Mouse (Mus musculus): ENCODE results near the gene Tph1.
"Not testable (repeated sequence)": the region's sequence is repeated elsewhere in the genome, so short reads cannot be mapped to it uniquely, and the experiment has no call there.

Tph1 gene

DNA sequence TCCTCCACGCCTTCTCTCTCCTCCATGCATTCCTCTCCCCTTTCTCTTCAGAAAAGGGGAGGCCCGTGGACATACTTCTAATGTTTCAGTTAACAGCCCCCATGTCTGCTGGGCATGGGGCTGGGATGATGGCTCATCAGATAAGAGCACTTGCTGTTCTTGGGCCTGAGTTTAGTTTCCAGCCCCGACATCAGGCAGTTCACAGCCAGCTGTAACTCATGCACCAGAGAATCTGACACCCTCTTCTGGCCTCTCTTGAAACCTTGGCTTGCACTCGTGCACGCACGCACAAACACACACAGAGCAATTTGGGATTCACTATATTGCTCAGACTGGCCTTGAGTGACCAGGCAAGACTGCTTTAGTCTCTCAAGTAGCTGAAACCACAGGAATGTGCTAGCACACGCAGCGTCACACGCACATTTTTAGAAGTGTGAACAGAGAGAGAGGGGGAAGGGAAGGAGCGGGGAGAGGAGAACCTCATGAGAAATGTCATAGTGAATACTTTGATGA, at the start of gene Tph1:
Gene Tph1, minus strand, starts transcription at position 378 of the 513 bp plus-strand sequence.
- no peak for DNase-seq (ENCODE audit: extremely low spot score, low spot score)

DNA sequence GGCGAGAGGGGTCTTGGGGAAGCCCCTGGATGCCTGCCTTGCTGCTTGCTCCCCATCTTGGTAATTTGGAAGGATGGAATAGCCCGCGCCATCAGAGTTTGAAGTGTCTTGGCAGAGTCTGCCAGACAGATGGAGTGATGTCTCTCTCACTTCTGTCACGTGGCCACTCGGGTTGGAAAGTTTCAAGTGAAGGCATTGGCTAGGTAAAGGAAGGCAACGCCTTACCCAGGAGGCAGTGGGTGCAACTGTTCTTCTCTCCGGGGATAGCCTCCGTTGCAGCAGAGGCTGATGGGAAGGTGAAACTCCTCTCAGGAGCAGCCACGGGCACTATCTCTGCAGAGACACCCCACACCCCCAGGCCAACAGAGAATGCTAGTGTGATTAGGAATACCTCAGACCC, 48.1 kb upstream of the Tph1 start:
- no peak for DNase-seq (ENCODE audit: extremely low spot score, low spot score)

- no peak for DNase-seq (ENCODE audit: extremely low spot score, low spot score)
These were observed 47.2 kb upstream of the Tph1 start for GRCm38 (mm10) chr7:46719526-46719925.

GRCm38 (mm10) chr7:46718591-46719270, 46.4 kb upstream of the Tph1 start:
- no peak for DNase-seq (ENCODE audit: extremely low spot score, low spot score)

DNA sequence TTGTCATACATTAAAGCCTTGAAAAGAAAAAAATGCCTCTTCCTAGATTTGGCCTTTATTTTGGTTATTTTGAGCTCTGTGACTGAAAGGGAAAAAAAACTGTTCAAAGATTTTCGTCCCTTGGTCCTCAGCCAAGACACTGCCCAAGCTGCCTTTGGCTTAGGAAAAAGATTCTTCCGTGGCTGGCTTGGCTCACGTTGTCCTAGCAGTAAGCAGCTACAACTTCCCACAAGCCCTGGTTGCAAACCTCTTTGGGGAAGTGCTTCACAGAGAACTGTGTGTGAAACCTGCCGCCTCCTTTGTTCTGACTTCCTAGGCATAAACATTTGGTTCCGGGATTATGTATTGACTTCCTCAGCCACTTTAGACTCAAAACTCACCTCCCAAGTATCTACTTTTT, 44.6 kb upstream of the Tph1 start:
- DNase-seq (ENCODE audit: extremely low spot score, low spot score) = no peak

GRCm38 (mm10) chr7:46715600-46715999, 43.3 kb upstream of the Tph1 start, which contains the start of gene Saa3:
Gene Saa3, minus strand, starts transcription at chr7:46715700.
- DNase-seq (ENCODE audit: extremely low spot score, low spot score) = no peak

- DNase-seq (ENCODE audit: extremely low spot score, low spot score) = peak; percentile 42
These were observed 42.2 kb upstream of the Tph1 start for GRCm38 (mm10) chr7:46714518-46714917.

DNA sequence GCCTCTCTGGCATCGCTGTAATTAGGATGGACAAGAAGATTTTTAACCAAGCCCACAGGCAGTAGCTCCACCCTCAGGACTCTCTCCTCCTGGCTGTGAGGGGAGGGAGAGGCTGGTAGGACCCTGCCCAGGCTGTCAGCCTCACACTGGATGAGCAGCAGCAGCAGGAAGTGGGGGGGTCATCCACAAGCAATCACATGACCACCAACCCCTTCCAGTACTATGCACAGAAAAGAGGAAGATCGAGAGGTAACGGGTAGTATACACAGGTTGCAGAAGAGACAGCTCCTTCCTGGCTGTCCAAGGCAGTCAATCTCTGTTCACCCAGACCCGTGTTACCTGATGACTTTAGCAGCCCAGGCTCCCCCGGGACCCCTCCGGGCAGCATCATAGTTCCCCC, 39.9 kb upstream of the Tph1 start:
- no peak for DNase-seq (ENCODE audit: extremely low spot score, low spot score)

GRCm38 (mm10) chr7:46710390-46710844, 38.1 kb upstream of the Tph1 start, which contains the start of gene Saal1:
Gene Saal1, minus strand, starts transcription at chr7:46710680.
- peak; percentile 99 for DNase-seq (ENCODE audit: extremely low spot score, low spot score)

- no peak for DNase-seq (ENCODE audit: extremely low spot score, low spot score)
These were observed 28.2 kb upstream of the Tph1 start for GRCm38 (mm10) chr7:46700521-46701025.

GRCm38 (mm10) chr7:46696754-46697153, 24.4 kb upstream of the Tph1 start:
- no peak for DNase-seq (ENCODE audit: extremely low spot score, low spot score)

DNA sequence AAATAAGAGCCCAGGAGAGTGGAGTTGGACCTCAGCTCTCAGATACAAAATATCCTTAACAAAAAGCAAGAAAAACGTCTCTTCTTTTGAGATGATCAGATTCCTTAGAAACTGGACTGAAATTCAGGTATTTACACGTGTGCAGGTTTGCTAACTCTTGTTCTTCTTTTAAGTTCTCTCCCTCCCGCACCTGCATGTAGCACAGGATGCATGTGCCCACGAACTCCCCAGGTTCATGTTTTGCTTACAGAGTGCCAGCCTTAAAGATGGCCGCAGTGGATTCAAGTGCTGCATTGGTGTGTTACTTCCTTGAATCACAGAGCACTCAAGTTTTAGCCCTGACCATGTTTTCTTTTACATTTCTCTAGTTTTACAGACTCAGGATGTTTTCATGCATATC, 14.5 kb upstream of the Tph1 start:
- no peak for DNase-seq (ENCODE audit: extremely low spot score, low spot score)

- no peak for DNase-seq (ENCODE audit: extremely low spot score, low spot score)
These were observed 8.4 kb upstream of the Tph1 start for GRCm38 (mm10) chr7:46680732-46681131.

DNA sequence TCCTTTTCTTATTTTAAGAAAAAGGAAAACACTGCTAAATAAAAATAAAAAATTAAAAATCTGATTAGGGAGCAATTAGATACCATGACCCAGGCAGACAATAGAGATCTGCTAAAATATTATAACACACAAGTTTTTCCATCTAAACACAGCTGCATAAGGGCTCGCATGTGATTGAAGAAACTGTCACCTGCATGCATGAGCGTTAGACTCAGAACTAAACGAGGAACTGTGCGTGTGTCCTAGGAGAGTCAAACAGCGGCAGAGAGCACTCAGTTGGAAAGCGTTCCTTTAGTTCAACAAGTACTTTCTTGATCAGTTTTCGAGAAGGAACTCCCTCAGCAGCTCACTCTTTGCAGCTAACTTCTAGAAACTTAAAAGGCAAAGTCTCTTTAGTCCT, 6.7 kb upstream of the Tph1 start:
- DNase-seq (ENCODE audit: extremely low spot score, low spot score) = not testable (repeated sequence)

DNA sequence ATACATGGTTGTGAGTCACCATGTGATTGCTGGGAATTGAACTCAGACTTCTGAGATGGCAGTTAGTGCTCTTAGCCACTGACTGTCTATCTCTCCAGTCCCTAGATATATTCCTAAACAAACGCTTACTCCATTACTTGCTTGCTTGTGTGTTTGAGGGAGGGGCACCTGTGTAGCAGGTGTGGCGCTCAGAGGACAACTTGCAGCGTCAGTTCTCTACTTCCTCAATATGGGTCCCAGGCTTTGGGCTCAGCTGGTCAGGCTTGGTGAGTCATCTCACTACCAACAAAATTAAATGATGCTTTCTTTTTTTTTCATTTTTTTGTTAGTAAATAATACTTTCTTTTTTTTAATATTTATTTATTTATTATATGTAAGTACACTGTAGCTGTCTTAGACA, 6.1 kb upstream of the Tph1 start:
- DNase-seq (ENCODE audit: extremely low spot score, low spot score) = no peak

DNA sequence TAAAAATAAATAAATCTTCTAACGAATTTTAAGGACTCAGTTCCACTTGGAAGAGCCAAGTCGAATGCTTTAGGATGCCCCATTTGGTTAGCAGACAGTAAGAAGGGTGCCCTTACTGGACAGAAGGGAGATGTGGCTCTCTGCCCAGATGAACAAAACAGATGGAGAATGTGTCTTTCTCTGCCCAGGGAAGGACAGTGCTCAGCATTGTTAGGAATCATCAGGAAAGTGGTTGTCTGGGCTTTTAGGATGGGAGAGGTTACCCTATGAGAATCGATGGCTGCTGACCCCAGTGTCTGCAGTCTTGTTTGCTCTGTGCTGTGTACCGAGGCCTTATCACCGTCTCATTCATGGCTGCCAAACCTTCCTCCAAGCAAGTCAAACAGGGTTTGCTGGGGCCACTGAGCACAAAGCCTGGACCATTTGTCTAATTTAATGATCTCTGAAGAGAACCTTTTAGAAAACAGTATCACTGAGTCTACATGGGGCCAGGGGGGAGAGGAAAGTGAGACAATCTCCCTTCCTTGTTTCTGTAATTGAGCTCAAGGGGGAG, 4.5 kb upstream of the Tph1 start:
- no peak for DNase-seq (ENCODE audit: extremely low spot score, low spot score)

GRCm38 (mm10) chr7:46675886-46676285, 3.5 kb upstream of the Tph1 start:
- no peak for DNase-seq (ENCODE audit: extremely low spot score, low spot score)

GRCm38 (mm10) chr7:46675061-46675460, 2.7 kb upstream of the Tph1 start:
- DNase-seq (ENCODE audit: extremely low spot score, low spot score) = no peak

- peak; percentile 43 for DNase-seq (ENCODE audit: extremely low spot score, low spot score)
These were observed 5.1 kb downstream of the Tph1 start for GRCm38 (mm10) chr7:46667256-46667655.

DNA sequence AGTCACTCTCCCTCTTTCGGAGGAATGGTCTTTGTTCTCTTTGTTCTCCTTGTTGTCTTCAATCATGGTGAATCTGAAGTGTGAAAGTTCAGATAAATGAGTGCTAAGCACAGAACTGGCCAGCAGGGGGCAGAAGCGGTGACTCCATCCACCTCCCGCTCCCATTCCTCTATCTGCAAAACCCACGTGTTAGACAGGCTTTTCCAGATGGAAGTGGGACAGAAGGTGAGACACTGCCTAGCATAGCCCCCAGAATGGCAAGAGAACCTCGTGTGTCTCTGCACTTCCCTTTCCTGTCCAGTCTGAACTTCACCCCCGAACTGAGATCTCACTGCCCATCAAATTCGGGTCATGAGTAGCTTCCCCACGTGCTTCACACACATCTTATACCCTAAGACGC, 7.1 kb downstream of the Tph1 start:
- peak; percentile 54 for DNase-seq (ENCODE audit: extremely low spot score, low spot score)

DNA sequence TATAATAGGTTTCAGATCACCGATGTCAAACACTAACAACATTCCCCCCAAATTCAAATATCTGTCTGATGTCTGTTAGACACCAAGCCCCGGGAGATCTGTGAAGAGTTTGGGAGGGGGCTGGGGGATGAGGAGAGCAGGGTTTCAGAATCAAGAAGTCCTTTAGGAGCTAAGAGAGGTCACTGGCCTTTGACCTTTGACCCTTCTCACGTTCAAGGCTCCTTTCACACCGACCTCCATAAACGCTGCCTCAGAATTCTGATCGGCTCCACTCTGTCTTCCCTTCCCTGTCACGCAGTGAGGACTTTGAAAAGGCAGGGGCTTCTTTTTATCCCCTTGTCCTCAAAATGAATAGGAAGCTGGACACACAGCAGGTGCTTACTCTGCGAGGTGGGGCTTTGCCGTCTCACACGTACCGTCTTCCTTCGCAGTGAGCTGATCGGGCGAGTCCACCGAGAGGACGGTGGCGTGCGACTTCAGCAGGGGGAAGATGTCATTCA, 10.7 kb downstream of the Tph1 start:
- DNase-seq (ENCODE audit: extremely low spot score, low spot score) = no peak

DNA sequence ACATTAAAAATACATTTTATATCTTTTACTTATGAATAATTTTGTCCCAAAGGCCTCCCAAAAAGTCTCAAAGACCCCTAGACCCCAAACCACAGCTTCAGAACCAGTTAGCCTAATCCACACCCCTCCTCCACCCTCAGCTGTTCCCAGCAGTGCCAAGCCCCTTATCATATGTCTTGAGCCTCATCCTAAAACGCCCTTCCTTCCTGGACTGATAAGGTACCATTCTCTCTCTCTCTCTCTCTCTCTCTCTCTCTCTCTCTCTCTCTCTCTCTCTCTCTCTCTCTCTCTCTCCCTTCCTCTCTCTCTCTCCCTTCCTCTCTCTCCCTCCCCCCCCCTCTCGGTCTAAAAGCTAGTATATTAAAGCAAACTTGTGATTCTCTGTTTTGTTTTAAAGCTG, 20.1 kb downstream of the Tph1 start:
- DNase-seq (ENCODE audit: extremely low spot score, low spot score) = no peak
